Mouse (Mus musculus): Measurements from ENCODE around the gene Fan1. TPM values are rescaled to one million over a fixed set of nuclear protein-coding genes. Genes with fewer than 3 reads are reported as not detected.

The Fan1 gene
- total RNA-seq (2012; rRNA removed) (2.9 and 3.1 TPM in 2 replicates), polyA plus RNA-seq (2012; ENCODE audit: insufficient read depth in 1 of 2, insufficient read length in 2 of 2, low read depth in 1 of 2, low replicate concordance in 2 of 2, missing spikeins in 1 of 2) (1 to 10 TPM in 1 of 2 experiments, not detected in 1; 3.6 TPM)

GRCm38 (mm10) chr7:64373830-64374562 lies at the start of gene Fan1:
TSS of gene Fan1 (minus strand) at chr7:64374095.
- Histone ChIP-seq H3K9ac (ENCODE audit: control insufficient read depth, low read depth, low read length, poor library complexity, severe bottlenecking) (peak within 1 kb of the TSS; percentile 99), H3K27ac (ENCODE audit: control insufficient read depth, low read depth, low read length) (peak within 1 kb of the TSS; percentile 99), H3K36me3 (ENCODE audit: control insufficient read depth in 1 of 2, insufficient read depth in 2 of 2, low read length in 2 of 2) (peaks cover 3 to 9% of the 10 kb centered on the region in 2 experiments), H3K9me3 (replicated peaks; ENCODE audit: insufficient read depth, low read length) (no peaks in the 10 kb centered on the region), H3K27me3 (ENCODE audit: control insufficient read depth in 1 of 2, insufficient read depth in 2 of 2, low read length in 2 of 2) (no peaks in the 10 kb centered on the region), H3K79me2 (ENCODE audit: control insufficient read depth, insufficient read depth, low read length, poor library complexity) (peaks cover 2% of the 10 kb centered on the region; the same call in 1 of the 2 replicates), H3K4me1 (ENCODE audit: control insufficient read depth in 1 of 2, insufficient read depth in 2 of 2, low read length in 2 of 2) (peaks cover 0 to 3% of the 10 kb centered on the region in 2 experiments; a peak in 1 of 4 replicates), H3K4me3 (ENCODE audit: control insufficient read depth in 1 of 2, insufficient read depth in 1 of 2, low read depth in 2 of 2, low read length in 2 of 2) (peak within 1 kb of the TSS; percentile 81 to 98)
- peak; percentile 91 for DNase-seq (ENCODE audit: low read depth, low spot score)
- TF ChIP-seq ZKSCAN1 (IDR thresholded peaks at IDR 0.05; ENCODE audit: low read depth, low read length) (no peak), CTCF (IDR thresholded peaks at IDR 0.05 in 2 of 3, conservative IDR thresholded peaks at IDR 0.05 in 1 of 3; ENCODE audit: control insufficient read depth in 1 of 3, insufficient read depth in 1 of 3, low read depth in 2 of 3, low read length in 3 of 3, poor library complexity in 1 of 3, severe bottlenecking in 1 of 3) (no peak), BHLHE40 (IDR thresholded peaks at IDR 0.05; ENCODE audit: borderline replicate concordance, low read depth, low read length) (no peak), POLR2AphosphoS2 (IDR thresholded peaks at IDR 0.05; ENCODE audit: low read length) (peak; percentile 68; the same call in 1 of the 2 replicates), SMC3 (IDR thresholded peaks at IDR 0.05; ENCODE audit: low read depth, low read length) (no peak), NELFE (IDR thresholded peaks at IDR 0.05; ENCODE audit: low read depth, low read length) (peak; percentile 81), EP300 (IDR thresholded peaks at IDR 0.05; ENCODE audit: low read depth in 1 of 2, low read length in 2 of 2) (no peak), JUND (IDR thresholded peaks at IDR 0.05; ENCODE audit: low read depth, low read length) (no peak), GABPA (IDR thresholded peaks at IDR 0.05; ENCODE audit: low read depth, low read length) (no peak), RAD21 (IDR thresholded peaks at IDR 0.05; ENCODE audit: low read depth, low read length) (no peak), MXI1 (IDR thresholded peaks at IDR 0.05; ENCODE audit: low read depth, low read length) (peak; percentile 74; the same call in 1 of the 2 replicates), UBTF (IDR thresholded peaks at IDR 0.05; ENCODE audit: borderline replicate concordance, insufficient read depth, low read depth, low read length) (no peak), USF1 (IDR thresholded peaks at IDR 0.05; ENCODE audit: low read depth, low read length) (no peak), POLR2AphosphoS5 (IDR thresholded peaks at IDR 0.05; ENCODE audit: borderline replicate concordance, low read depth, low read length) (no peak), ZNF384 (IDR thresholded peaks at IDR 0.05; ENCODE audit: low read depth, low read length) (no peak), MYC (IDR thresholded peaks at IDR 0.05; ENCODE audit: low read depth, low read length) (no peak), ETS1 (IDR thresholded peaks at IDR 0.05; ENCODE audit: low read depth, low read length) (no peak), GATA1 (IDR thresholded peaks at IDR 0.05; ENCODE audit: low read depth, low read length) (no peak), HCFC1 (IDR thresholded peaks at IDR 0.05; ENCODE audit: low read depth, low read length) (peak; percentile 90), TBP (IDR thresholded peaks at IDR 0.05; ENCODE audit: low read depth, low read length) (peak; percentile 58; the same call in 1 of the 2 replicates), TCF12 (IDR thresholded peaks at IDR 0.05; ENCODE audit: low read depth, low read length) (peak; percentile 23; the same call in 1 of the 2 replicates), MAZ (IDR thresholded peaks at IDR 0.05; ENCODE audit: low read depth, low read length) (no peak), SIN3A (IDR thresholded peaks at IDR 0.05; ENCODE audit: low read length) (peak; percentile 96), ZC3H11A (IDR thresholded peaks at IDR 0.05; ENCODE audit: low read depth, low read length) (no peak), TAL1 (IDR thresholded peaks at IDR 0.05; ENCODE audit: low read length) (no peak), MEF2A (IDR thresholded peaks at IDR 0.05; ENCODE audit: extremely low read depth, insufficient replicate concordance, low read depth, low read length, poor library complexity, severe bottlenecking) (no peak), USF2 (IDR thresholded peaks at IDR 0.05; ENCODE audit: borderline replicate concordance in 1 of 2, insufficient read depth in 1 of 2, low read depth in 1 of 2, low read length in 2 of 2) (no peak), CHD1 (IDR thresholded peaks at IDR 0.05; ENCODE audit: low read depth, low read length) (no peak), MAFK (IDR thresholded peaks at IDR 0.05; ENCODE audit: borderline replicate concordance, low read depth, low read length) (no peak), RCOR1 (IDR thresholded peaks at IDR 0.05; ENCODE audit: low read depth, low read length) (no peak), MYB (IDR thresholded peaks at IDR 0.05; ENCODE audit: low read depth, low read length) (no peak), POLR2A (IDR thresholded peaks at IDR 0.05; ENCODE audit: control insufficient read depth in 1 of 2, insufficient read depth in 1 of 2, low read depth in 1 of 2, low read length in 2 of 2, poor library complexity in 1 of 2) (peak; percentile 69 to 86; a peak in 3 of 4 replicates), MAX (IDR thresholded peaks at IDR 0.05; ENCODE audit: low read length) (no peak), ELF1 (IDR thresholded peaks at IDR 0.05; ENCODE audit: low read depth, low read length) (0 out of 2 replicates have a peak, but pooled peaks have one; percentile 20), NRF1 (IDR thresholded peaks at IDR 0.05; ENCODE audit: insufficient read depth, low read depth, low read length, poor library complexity, severe bottlenecking) (peak; percentile 75)
